Mouse (Mus musculus) spleen, postnatal 10 days (tissue): Measurements from ENCODE around the gene Amotl1.
"Not testable (repeated sequence)": the region's sequence is repeated elsewhere in the genome, so short reads cannot be mapped to it uniquely, and the experiment has no call there.

Experiments used
- DNase-seq, 2 experiments: peaks; one replicate each; pipeline ENCODE4 v3.0.0; 2021 to 2022; ENCODE audit warnings: low spot score in 2 of 2

Amotl1 gene

GRCm38 (mm10) chr9:14604363-14604762 lies 40.5 kb downstream of the Amotl1 start:
- no peak for DNase-seq

DNA sequence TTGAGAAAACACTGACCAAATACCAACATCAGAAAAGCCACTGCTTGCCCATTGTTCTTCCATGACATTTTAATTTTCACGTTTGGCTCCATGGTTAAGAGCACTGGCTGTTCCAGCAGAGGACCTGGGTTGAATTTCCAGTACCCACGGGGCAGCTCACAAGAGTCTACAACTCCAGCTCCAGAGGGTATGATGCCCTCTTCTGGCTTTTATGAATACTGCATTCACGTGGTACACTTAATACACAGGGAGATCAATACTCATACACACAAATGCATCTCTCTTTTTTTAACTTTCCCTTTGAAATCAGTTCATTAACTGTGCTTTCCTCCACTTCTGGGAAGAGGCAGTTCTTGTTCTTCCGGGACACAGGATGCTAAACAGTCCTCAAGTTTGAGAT lies 41.4 kb downstream of the Amotl1 start:
- DNase-seq, result no peak

GRCm38 (mm10) chr9:14599799-14600198 lies 45.1 kb downstream of the Amotl1 start:
- DNase-seq, result no peak

DNA sequence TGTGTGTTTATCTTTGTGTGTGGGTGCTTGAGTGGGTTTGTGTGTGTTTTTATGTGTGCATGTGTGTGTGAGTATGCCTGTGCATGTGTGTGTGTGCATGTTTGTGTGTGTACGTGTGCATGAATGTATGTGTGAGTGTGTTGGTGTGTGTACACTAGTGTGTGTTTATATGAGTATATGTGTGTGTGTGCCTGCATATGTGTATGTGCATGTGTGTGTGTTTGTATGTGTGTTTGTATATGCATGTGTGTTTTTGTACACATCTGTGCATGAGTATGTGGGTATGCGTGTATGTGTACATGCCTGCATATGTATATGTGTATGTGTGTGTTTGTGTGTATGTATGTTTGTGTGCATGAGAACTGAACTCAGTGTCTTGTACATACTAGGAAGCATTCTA lies 46.7 kb downstream of the Amotl1 start:
- DNase-seq, result no peak

DNA sequence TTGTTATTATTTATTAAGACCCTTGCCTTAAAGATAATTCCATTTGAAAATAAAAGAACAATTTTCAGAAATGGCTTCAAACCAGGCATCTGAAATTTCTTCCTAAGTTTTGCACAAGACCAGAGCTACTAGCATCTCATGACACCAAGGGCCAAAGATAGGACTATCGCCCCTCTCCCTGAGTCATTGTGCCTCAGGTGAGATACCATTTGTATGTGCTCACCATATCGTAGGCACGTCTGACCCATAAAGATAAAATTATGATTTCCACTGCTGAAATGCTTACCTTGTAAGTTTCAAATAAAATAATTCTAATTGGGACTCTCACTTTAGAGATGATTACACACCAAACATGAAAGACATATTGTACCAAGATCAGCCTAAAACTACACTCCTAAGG lies 47.4 kb downstream of the Amotl1 start:
- no peak for DNase-seq

DNA sequence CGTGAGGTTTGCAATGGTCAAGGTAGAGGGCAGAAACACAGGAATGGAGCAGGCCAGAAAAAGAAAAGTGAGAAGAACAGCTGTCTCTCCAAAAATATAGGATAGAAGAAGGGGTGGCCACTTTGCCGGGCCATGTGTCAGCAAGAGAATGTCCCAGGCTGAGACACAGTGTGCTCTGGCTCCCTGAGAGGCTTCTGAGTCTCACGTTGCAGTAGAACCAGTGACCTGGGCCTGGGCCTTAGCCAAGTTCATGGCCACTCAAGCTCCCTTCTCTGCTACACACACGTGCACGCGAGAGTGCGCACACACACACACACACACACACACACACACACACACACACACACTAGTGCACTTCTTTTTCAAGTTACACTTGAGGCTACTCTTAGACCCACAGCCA lies 48.0 kb downstream of the Amotl1 start:
- no peak for DNase-seq

DNA sequence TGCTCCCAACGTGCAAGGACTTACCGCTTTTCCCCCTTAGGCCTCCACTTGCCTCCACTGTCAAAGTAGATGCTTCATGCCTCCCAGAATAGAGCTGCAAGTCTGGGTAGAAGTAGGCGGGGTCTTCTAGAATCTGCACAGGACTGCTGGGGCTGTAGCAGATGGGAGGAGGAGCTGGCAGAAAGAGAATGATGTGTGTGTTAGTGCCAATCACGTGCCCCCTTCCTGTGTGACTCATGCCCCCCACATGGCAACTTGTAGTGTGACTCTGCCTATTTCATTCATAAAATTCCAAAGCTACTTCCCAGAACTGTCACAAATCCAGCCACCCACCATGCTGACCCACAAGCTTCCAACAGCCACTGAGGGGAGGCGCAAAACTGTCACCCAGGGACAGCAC lies 48.4 kb downstream of the Amotl1 start:
- DNase-seq, result no peak

DNA sequence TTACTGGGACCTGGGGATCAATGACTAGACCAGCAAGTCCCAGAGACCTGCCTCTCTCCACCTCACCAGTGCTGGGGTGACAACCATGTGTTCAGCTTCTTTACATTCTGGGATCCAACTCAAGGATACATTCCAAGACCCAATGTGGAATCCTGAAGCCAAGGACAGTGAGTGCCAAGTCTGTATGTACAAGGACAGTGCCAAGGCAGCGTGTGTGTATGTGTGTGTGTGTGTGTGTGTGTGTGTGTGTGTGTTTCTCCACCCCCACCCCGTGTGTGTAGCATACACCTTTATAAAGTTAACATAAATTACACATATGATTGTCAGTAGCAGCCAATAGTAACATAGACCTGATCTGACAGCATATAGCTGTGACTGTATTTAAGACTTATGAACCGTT lies 49.0 kb downstream of the Amotl1 start:
- DNase-seq, result no peak

DNA sequence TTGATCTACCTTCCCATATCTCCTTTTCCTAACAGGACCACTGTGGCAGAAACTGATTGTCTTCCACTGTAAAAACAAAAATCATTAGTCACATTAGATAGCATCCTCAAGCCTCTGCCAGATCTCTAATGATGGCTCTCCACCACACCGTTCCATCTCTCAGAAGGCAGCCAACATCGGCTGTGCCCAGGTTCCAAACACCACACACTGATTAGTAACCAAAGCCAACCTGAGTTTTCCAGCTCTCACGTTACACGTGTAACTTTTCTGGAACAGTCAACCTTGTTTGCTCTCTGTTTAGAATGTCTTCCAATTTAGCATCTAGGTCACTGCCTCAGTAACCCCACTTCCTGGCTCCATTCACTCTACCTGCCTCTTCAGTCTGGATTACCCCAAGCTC lies 51.0 kb downstream of the Amotl1 start:
- no peak for DNase-seq

DNA sequence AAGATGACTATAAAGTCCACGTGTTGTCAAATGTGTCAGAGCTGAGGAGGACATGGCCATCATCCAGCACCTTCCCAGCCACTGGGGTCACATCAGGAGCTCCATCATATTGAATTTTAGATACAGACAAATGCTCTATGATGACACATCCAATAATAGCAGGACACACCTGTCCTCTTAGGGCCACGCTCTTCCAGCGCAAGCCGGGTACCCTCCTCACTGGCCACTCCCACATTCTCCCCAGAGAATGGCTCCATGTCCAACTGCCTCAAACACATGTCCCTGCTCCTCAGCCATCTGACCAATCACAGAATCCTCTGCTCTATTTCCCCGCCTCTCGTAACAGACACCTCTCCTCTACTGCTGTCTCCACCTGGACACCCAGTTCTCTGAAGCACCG lies 54.2 kb downstream of the Amotl1 start:
- no peak for DNase-seq

GRCm38 (mm10) chr9:14588690-14589089 lies 56.2 kb downstream of the Amotl1 start:
- no peak for DNase-seq

- DNase-seq, result no peak
Measured at GRCm38 (mm10) chr9:14585702-14586101, 59.2 kb downstream of the Amotl1 start.

GRCm38 (mm10) chr9:14578960-14579359 lies 65.9 kb downstream of the Amotl1 start:
- no peak for DNase-seq

DNA sequence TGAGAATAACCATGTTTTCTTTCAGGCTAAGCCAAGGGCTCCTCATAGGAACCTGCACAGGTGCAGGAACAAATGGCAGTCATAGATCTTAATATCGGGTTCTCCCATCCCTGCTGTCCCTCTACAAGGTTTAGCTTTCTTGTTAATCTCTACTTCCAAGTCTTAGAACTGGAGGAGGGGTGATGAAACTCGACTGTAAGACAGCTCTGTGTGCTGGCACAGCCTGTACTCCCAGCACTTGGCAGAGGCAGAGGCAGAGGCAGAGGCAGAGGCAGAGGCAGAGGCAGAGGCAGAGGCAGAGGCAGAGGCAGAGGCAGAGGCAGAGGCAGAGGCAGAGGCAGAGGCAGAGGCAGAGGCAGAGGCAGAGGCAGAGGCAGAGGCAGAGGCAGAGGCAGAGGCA lies 68.5 kb downstream of the Amotl1 start:
- not testable (repeated sequence) for DNase-seq

DNA sequence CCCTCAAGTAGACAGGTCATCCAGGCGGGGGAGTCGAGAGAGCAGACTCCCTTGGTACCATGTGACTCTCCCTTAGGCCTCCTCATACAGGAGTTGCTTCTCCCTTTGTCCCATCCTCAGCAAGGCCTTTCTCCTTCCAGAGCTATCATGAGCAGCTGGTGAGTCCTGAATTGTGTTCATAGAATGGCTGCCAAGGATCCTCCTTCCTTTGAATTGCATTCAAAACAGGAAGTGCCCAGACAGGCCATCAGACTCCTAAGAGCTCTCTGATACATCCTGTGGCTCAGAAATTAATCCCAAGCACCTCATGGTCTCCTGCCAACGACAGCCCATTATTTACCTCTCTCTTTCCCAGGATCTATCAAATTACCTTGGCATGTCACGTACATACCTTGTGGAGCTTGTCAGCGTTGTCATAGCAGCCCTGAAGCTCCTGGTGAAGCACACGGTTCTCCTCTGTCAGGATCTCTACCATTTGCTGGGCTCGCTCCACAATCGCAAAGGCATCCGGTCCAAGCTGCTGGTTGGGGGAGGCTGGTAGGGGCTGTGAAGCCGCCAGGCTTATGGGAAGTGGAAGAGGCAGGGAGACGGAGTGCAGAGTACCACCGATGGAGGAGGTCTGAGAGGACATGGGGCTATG lies 70.0 kb downstream of the Amotl1 start:
- no peak for DNase-seq

- no peak for DNase-seq
Measured at GRCm38 (mm10) chr9:14569175-14569975, 75.5 kb downstream of the Amotl1 start.

GRCm38 (mm10) chr9:14568487-14568886 lies 76.4 kb downstream of the Amotl1 start:
- DNase-seq, result no peak

DNA sequence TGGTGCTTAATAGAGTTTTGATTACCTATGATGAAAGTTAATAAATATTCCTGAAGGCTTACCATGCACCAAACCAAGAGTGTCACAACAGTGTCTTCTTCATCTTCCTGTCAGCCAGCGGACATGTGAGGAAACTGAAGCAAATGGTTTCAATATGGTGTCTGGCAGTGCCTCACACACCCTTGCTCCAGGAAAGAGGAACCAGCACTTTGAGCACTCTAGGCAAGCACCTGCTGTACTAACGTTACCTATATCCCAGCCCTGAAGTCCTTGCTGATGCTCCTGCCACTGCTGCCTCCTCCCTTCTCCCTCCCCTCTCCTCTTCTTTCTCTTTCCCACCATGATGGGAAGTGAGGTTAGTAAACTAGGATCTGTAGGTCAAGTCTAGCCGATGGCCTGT lies 80.4 kb downstream of the Amotl1 start:
- DNase-seq, result no peak

GRCm38 (mm10) chr9:14563351-14563750 lies 81.5 kb downstream of the Amotl1 start:
- DNase-seq, result no peak

- no peak for DNase-seq
Measured at GRCm38 (mm10) chr9:14560545-14560944, 84.3 kb downstream of the Amotl1 start.

- DNase-seq, result no peak
Measured at GRCm38 (mm10) chr9:14559996-14560395, 84.9 kb downstream of the Amotl1 start.

DNA sequence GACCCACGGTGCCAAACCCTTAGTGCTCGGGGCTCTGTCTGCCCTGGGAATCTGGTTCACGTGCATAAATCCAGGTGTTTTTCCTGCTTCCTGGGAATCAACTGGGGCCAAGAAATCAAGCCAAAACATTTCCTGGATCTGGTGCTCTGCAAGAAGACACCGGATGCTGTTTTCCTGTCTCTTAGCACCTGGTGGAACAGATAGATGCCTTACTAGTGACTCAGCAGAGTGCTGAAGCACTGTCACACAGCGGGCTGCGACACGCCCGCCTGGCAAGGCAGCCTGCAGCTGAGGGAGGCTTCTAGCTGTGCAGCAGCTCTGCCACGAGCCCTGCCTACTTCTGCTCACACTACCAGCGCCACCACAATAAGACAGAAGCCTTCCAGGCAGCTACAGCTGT lies 85.4 kb downstream of the Amotl1 start:
- no peak for DNase-seq

GRCm38 (mm10) chr9:14558332-14558731 lies 86.5 kb downstream of the Amotl1 start:
- no peak for DNase-seq

GRCm38 (mm10) chr9:14548366-14548761 lies 96.5 kb downstream of the Amotl1 start:
- DNase-seq, result no peak
